Mouse (Mus musculus): ENCODE measurements around the gene Map2k5.

The Map2k5 gene

GRCm38 (mm10) chr9:63183864-63184263 is 193.8 kb downstream of the Map2k5 start:
- no peak for DNase-seq (ENCODE audit: low spot score)

GRCm38 (mm10) chr9:63182306-63182960 is 195.3 kb downstream of the Map2k5 start:
- DNase-seq (ENCODE audit: low spot score) = no peak

- no peak for DNase-seq (ENCODE audit: low spot score)
Observed at GRCm38 (mm10) chr9:63181337-63182178, 196.1 kb downstream of the Map2k5 start.

DNA sequence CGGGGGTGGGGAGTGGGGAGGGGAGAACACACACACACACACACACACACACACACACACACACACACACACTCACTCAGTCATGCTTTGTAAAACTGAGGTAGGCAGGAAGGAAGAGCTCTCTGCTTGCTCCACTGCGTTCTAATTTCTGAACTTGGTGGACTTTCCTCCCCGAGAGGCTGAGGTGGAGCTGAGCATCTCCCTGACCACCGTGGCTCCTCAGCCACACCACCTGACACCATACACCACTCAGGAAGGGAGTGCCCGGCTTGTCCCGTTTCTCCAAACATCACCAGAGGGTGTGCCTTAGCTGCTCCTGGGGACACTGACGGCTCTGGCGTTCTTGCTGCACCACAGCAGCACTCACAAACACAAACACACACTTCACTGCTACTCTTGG is 199.4 kb downstream of the Map2k5 start:
- DNase-seq (ENCODE audit: low spot score) = no peak

DNA sequence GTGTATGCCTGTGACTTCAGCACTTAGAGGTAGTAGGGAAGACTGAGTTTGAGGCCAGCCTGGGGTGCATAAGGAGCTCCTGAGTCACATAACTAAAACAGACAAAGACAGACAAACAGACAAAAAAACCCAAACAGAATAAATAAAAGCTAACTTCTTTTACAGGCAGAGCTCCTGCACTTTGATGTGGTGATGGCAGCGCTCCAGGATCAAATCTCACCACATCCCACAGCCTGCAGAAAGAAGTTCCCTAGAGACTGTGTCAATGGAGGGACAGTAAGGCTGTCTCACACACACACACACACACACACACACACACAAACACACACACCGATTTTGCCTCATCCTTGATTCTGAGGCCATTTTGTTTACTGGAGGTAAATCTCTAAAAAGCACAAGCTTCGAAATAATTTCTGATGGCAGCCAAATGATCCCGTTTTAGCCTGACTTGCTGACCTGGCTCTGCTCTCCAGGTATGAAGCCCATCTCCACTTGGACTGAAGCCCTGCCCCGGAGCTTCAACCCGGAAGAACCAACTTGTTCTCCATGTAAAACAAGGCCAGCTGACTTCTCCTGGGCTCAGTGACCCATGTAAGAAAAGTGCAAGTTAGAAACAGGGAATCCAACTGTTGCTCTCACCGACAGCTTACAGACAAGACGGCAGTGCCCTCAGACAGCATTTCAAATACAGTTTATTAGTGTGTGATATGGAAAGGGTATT is 203.5 kb downstream of the Map2k5 start:
- DNase-seq (ENCODE audit: low spot score) = no peak

- DNase-seq (ENCODE audit: low spot score) = no peak
Observed at GRCm38 (mm10) chr9:63171951-63172350, 205.8 kb downstream of the Map2k5 start.

- DNase-seq (ENCODE audit: low spot score) = no peak
Observed at GRCm38 (mm10) chr9:63169127-63169526, 208.6 kb downstream of the Map2k5 start.

DNA sequence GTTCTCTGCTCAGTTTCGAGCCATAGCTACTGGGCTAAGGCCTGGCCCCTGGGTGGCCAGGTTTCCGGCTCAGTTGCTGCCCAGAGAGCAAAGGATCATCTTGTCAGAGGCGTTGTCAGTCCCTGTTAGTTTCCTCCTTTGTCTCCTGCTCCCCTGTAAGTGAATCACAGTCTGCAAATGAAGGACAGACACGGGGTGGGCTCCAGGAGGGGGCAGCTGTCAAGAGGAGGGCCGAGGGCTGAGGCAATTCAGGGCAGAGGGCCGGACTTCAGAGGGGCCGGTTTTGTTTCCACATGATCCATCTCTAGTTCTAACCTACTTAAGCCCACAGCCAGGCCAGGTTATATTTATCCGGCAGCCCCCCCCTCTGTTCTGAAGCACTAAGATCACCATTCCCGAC is 212.6 kb downstream of the Map2k5 start:
- DNase-seq (ENCODE audit: low spot score) = no peak

GRCm38 (mm10) chr9:63163756-63164155 is 213.9 kb downstream of the Map2k5 start:
- no peak for DNase-seq (ENCODE audit: low spot score)

- no peak for DNase-seq (ENCODE audit: low spot score)
Observed at GRCm38 (mm10) chr9:63151949-63152348, 225.8 kb downstream of the Map2k5 start.

DNA sequence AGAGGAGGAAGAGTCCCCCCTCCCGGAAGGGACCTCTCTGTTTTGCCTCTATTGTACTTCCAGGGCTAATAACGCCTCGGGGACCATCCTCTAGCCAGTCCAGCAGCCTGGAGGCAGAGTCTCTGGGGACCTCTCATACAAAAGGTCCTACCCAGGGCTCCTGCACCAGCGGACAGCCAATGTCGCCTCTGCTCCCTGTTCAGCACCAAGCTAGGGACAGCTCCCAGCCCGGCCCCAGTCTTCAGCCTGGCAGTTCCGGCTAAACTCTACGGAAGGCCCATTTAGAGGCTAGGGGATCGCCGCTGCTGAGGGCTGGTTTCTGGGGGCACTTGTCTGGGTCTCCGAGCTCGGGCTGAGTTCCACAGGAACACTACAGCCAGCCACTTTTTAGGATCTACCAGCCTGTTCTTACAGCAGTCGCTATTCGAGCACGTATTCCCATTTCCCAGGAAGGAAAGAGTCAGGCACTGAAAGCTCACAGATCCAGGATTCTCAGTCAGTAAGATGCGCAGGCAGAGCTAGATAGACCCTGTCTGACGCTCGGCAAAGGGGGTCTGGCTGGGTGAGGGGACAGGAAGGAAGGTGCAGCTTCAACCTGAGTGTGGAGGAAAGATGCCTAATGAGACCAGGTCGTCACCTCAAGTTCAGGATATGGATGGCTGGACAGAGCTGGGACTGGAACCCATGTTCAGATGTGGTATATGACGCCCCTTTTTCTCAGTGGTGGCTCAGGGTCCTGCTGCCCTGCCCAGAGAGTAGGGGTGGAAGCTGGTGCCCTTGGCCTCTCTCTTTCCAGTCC is 226.4 kb downstream of the Map2k5 start:
- DNase-seq (ENCODE audit: low spot score) = no peak

DNA sequence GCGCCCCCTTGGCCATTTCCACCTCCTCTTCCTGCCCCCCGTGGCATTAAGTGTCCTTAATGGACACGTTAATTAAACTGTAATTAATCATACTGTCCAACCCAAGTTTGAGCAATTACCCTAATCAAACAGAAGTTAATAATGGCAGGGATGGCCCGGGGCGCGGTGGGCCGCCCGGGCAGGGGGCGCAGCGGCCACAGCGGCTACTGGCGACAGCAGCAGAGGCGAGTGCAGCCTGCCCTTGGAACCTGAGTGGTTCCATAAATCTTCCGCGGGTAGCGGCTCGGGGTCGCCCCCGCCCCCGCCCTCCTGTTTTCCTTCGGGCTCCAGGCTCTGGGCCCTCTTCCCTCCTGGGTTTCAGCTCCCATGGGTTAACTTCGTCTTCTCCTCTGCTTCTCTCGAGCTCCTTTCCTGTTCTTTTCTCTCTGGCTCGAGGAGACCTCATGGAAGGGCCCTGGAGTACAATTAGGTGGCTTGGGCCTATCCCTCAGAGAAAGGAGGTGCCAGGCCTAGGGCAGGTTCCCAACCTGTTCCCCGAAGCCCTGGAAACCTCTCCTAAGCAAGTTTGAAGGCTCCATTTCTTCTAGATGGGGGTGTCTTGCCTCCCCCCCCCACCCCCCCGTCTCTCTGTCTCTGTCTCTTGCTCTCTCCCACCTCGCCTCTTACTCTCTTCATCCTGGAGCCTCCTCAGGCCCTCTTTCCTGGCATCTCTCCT is 227.5 kb downstream of the Map2k5 start:
- no peak for DNase-seq (ENCODE audit: low spot score)

DNA sequence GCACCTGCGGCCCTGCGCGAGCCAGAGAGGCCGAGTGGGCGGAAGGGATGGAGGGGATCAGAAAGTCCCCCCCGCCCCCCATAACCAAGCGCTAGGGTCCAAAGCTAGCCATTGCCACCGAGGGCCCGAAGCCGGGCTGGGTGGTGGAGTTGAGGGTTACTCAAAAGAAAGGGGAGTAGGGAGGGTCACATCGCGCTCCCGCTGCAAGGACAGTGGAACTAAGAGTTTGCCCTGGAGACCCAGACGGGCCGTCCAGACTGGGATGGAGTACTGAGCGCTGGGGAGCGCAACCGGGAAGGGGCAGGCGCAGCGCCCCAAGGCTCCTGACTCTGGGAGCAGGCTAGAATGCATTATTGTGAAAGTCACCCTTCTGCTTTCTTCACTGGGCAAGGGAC is 228.3 kb downstream of the Map2k5 start:
- no peak for DNase-seq (ENCODE audit: low spot score)

DNA sequence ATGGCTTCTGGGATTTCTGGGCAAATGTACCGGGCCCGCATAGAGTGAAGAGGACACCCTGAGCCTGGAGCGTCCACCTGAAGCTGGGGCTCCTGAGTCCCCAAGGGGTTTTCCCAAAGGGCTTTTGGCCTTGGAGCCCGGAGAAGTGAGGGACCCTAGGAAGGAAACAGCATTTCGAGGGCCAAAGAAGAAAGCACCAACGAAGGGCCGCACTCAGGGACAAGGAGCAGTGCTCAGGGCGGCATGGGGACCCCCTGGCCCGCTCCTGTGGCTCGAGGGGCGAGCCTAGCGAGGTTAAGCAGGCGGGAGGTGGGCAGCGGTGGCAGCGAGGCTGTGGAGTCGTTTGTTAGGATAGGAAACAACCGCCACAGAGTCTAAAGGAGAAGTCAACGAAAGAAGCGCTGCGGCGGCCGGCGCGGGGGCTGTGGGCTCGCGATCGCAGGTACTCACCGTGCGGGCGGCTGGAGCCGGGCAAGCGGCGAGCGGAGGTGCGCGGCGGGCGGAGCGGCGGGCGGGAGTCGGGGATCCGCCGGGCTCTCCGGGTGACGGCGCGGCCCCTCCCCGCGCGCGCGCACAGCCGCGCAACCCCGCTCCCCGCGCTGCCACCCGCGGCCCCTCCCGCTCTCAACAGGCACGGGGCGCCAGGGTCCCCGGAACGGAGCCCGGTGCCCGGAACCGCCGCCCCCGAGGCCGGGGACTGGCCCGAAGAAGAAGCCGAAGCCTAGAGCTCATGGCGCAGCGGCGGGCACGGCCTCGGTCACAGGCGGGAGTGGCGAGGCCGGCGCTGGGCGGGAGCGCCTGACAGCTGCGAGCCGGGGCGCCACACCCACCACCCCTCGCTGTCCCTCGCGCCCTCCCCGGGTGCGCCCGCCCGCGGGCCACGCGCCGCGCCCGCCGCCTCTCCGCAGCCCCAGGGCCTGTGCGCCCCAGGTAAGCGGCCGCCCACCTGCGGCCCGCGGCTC is 229.0 kb downstream of the Map2k5 start, which contains the start of gene Skor1:
Gene Skor1, minus strand, starts transcription at position 552 of the 962 bp plus-strand sequence.
- DNase-seq (ENCODE audit: low spot score) = no peak

GRCm38 (mm10) chr9:63147786-63148409 is 229.8 kb downstream of the Map2k5 start:
- DNase-seq (ENCODE audit: low spot score) = no peak

DNA sequence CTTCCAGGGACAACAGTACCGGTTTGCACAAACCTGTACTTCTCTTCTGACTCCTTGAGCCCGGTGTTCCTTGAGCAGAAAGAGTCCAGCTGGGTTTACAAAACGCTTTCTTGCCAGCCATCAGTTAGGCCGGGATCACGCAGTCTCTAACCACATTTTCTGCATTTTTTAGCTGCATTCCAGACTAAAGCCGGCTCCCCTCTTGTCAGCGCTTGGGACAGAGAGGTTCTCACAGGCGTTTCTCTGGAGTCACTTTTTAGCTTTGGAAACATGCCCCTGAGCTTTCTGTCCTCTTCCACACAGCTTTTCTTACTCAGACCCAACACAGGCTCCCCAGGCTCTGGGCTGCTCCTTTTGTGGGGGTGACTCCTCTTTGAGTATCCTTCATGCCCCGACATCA is 230.4 kb downstream of the Map2k5 start:
- no peak for DNase-seq (ENCODE audit: low spot score)

DNA sequence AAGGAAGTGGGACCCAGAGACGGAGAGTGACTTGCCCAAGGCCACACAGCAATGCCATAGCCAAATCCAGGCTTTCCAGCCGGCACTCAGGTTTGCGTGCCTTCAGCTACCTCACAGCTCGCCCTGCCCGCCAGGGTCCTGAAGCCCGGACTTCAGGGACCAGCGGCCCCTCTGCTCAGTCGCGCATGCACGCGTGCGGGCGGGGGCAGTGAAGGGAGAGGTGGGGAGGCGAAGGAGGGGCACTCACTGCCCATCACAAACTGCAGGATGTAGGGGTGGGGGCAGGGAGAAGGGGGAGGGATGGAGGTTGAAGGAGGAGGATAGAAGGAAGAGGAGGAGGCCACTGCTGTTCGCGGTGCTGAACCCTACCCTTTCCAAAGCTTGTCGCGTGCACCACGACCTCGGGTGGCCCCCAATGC is 230.8 kb downstream of the Map2k5 start:
- DNase-seq (ENCODE audit: low spot score) = no peak

DNA sequence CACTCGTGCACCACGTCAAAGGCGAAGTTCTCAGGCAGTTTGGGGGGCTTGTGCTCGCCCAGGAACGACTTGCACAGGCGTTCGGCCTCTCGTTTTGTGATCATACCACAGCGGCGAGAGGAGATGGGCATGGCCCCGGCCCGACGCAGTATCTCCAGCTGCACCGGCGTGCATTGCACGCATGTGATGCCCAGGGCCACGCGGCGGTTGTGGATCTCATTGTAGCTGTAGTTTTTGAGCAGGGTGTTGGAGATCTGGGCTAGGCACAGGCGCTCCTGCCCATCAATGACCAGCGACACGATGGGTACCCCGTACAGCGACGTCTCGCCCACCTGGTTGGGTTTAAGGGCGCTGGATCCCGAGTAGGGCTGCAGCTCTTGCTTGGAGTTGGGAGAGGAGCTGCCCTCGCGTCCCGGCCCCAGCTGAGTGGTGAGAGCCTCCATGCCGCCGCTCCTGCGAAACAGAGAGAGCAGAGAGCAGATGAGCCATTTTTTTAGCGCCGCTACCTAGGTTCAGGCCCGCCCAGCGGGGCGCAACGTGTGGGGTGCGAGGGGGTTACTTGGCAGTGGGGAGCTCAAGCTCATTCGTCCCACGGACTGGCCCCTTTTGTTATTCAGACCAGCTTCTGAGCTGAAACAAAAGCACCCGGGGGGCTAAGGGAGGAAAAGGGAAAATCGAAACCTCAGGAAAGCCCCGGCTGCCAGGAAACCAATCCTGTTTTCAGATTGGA is 231.4 kb downstream of the Map2k5 start:
- no peak for DNase-seq (ENCODE audit: low spot score)

Data from layer of hippocampus, adult 9-10 months (tissue).